Mouse (Mus musculus): ENCODE results near the gene Auts2. TPM values are rescaled to one million over a fixed set of nuclear protein-coding genes. Genes with fewer than 3 reads are reported as not detected.

Gene Auts2
- total and polyA plus RNA-seq, 3 experiments: not detected

GRCm38 (mm10) chr5:132212446-132212845 lies 330.7 kb downstream of the Auts2 start:
- dilution Hi-C loops (cut with MboI; ENCODE audit: extremely low pct_ligation_motif_present, extremely low pct_unique_long_range_greater_than_20kb, low sequenced_read_pairs): no loop called here

DNA sequence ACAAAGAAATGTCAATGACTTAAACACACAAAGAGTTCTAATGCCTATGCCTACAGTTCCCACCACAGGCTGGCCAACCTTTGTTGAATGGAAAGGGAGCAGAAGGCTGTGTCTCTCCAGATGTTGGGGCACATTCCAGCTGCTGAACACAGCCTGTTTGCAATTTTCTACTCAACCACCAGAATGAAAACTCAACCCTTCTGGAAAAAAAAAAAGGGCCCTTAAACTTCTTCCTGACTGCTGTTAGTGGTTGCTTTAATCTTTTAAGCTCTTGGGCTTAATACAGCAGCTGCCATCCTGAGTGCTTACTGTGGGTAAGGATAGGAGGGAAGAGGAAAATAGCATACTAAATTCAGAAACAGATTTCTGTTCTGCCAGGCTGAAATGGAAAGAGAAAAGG lies 333.4 kb downstream of the Auts2 start:
- H3K27ac ChIP-seq (ENCODE audit: insufficient read depth, low read depth): no peak overlapping the region
- peaks cover 72% of the 10 kb centered on the region for H3K9me3 ChIP-seq (replicated peaks; ENCODE audit: low read length)
- TF ChIP-seq TBP (conservative IDR thresholded peaks at IDR 0.05; ENCODE audit: low read depth, low read length) (no peak), SMC3 (IDR thresholded peaks at IDR 0.05; ENCODE audit: low read depth, low read length) (no peak), RCOR1 (conservative IDR thresholded peaks at IDR 0.05; ENCODE audit: low read depth, low read length) (no peak), MEF2A (IDR thresholded peaks at IDR 0.05; ENCODE audit: borderline replicate concordance, low read depth, low read length) (no peak), CTCF (conservative IDR thresholded peaks at IDR 0.05 in 1 of 2, IDR thresholded peaks at IDR 0.05 in 1 of 2; ENCODE audit: low read depth in 2 of 2, low read length in 2 of 2) (no peak), HCFC1 (IDR thresholded peaks at IDR 0.05; ENCODE audit: low read depth, low read length) (no peak), CHD2 (IDR thresholded peaks at IDR 0.05; ENCODE audit: low read length) (no peak), UBTF (IDR thresholded peaks at IDR 0.05; ENCODE audit: low read depth, low read length) (no peak), SIN3A (IDR thresholded peaks at IDR 0.05; ENCODE audit: low read length) (no peak), BHLHE40 (IDR thresholded peaks at IDR 0.05; ENCODE audit: low read depth, low read length) (no peak), MXI1 (IDR thresholded peaks at IDR 0.05; ENCODE audit: low read depth, low read length) (no peak)
- no peak overlapping the region for H3K4me3 ChIP-seq (replicated peaks in 1 of 3; ENCODE audit: low read depth in 2 of 3, low read length in 2 of 3, poor library complexity in 1 of 3)
- no peak overlapping the region for H3K9ac ChIP-seq (ENCODE audit: insufficient read depth, low read depth)
- no peaks in the 10 kb centered on the region for H3K79me2 ChIP-seq (replicated peaks; ENCODE audit: control insufficient read depth, extremely low read depth, insufficient read depth, poor library complexity, severe bottlenecking)
- H3K27me3 ChIP-seq (replicated peaks): no peaks in the 10 kb centered on the region
- dilution Hi-C loops (cut with MboI; ENCODE audit: extremely low pct_ligation_motif_present, extremely low pct_unique_long_range_greater_than_20kb, low sequenced_read_pairs) (no loop called here), in situ Hi-C loops (cut with MboI; ENCODE audit: low pct_ligation_motif_present, low pct_unique_long_range_greater_than_20kb, low sequenced_read_pairs) (no loop called here)
- H3K4me2 ChIP-seq (ENCODE audit: insufficient read depth, low read depth, poor library complexity, severe bottlenecking): no peak overlapping the region
- DNase-seq (ENCODE audit: extremely low read depth): no peak
- no peaks in the 10 kb centered on the region for H3K4me1 ChIP-seq (ENCODE audit: control insufficient read depth in 1 of 2, insufficient read depth in 2 of 2)
- no peaks in the 10 kb centered on the region for H3K36me3 ChIP-seq (replicated peaks in 1 of 2; ENCODE audit: control insufficient read depth in 1 of 2, insufficient read depth in 1 of 2, low read length in 1 of 2)

More at GRCm38 (mm10) chr5:132212446-132212845, 330.7 kb downstream of the Auts2 start:
- Histone ChIP-seq H3K27ac (ENCODE audit: insufficient read depth, low read depth) (no peak overlapping the region), H3K79me2 (replicated peaks; ENCODE audit: control insufficient read depth, extremely low read depth, insufficient read depth, poor library complexity, severe bottlenecking) (no peaks in the 10 kb centered on the region), H3K4me1 (ENCODE audit: control insufficient read depth in 1 of 2, insufficient read depth in 2 of 2) (no peaks in the 10 kb centered on the region), H3K4me3 (replicated peaks in 1 of 3; ENCODE audit: low read depth in 2 of 3, low read length in 2 of 3, poor library complexity in 1 of 3) (no peak overlapping the region), H3K27me3 (replicated peaks) (no peaks in the 10 kb centered on the region), H3K36me3 (replicated peaks in 1 of 2; ENCODE audit: control insufficient read depth in 1 of 2, insufficient read depth in 1 of 2, low read length in 1 of 2) (no peaks in the 10 kb centered on the region), H3K9me3 (replicated peaks; ENCODE audit: low read length) (peaks cover 70% of the 10 kb centered on the region), H3K4me2 (ENCODE audit: insufficient read depth, low read depth, poor library complexity, severe bottlenecking) (no peak overlapping the region), H3K9ac (ENCODE audit: insufficient read depth, low read depth) (no peak overlapping the region)
- in situ Hi-C loops (cut with MboI; ENCODE audit: low pct_ligation_motif_present, low pct_unique_long_range_greater_than_20kb, low sequenced_read_pairs): no loop called here
- no peak for DNase-seq (ENCODE audit: extremely low read depth)
- no peak for TF ChIP-seq ZKSCAN1 (IDR thresholded peaks at IDR 0.05; ENCODE audit: borderline replicate concordance, low read depth, low read length)
- no peak for TF ChIP-seq JUN (IDR thresholded peaks at IDR 0.05; ENCODE audit: insufficient read depth, low read depth, low read length)
- no peak for TF ChIP-seq UBTF (IDR thresholded peaks at IDR 0.05; ENCODE audit: low read depth, low read length)
- TF ChIP-seq MAX (IDR thresholded peaks at IDR 0.05; ENCODE audit: low read length): no peak

- in situ Hi-C loops (cut with MboI; ENCODE audit: low pct_ligation_motif_present, low pct_unique_long_range_greater_than_20kb, low sequenced_read_pairs): no loop called here
Observed at GRCm38 (mm10) chr5:132206220-132206619, 336.9 kb downstream of the Auts2 start.

More at GRCm38 (mm10) chr5:132206220-132206619, 336.9 kb downstream of the Auts2 start:
- Histone ChIP-seq H3K36me3 (replicated peaks in 1 of 2; ENCODE audit: control insufficient read depth in 1 of 2, insufficient read depth in 1 of 2, low read length in 1 of 2) (no peaks in the 10 kb centered on the region), H3K4me3 (replicated peaks in 1 of 3; ENCODE audit: low read depth in 2 of 3, low read length in 2 of 3, poor library complexity in 1 of 3) (no peak overlapping the region), H3K27ac (ENCODE audit: insufficient read depth, low read depth) (no peak overlapping the region), H3K9me3 (replicated peaks; ENCODE audit: low read length) (peaks cover 64% of the 10 kb centered on the region), H3K4me2 (ENCODE audit: insufficient read depth, low read depth, poor library complexity, severe bottlenecking) (no peak overlapping the region), H3K9ac (ENCODE audit: insufficient read depth, low read depth) (no peak overlapping the region), H3K4me1 (ENCODE audit: control insufficient read depth in 1 of 2, insufficient read depth in 2 of 2) (no peaks in the 10 kb centered on the region), H3K79me2 (replicated peaks; ENCODE audit: control insufficient read depth, extremely low read depth, insufficient read depth, poor library complexity, severe bottlenecking) (no peaks in the 10 kb centered on the region), H3K27me3 (replicated peaks) (no peaks in the 10 kb centered on the region)
- TF ChIP-seq MAFK (IDR thresholded peaks at IDR 0.05; ENCODE audit: insufficient replicate concordance, low read length) (no peak), IRF4 (IDR thresholded peaks at IDR 0.05; ENCODE audit: low read depth, low read length) (no peak), MXI1 (IDR thresholded peaks at IDR 0.05; ENCODE audit: low read depth, low read length) (no peak), NELFE (IDR thresholded peaks at IDR 0.05; ENCODE audit: low read depth, low read length) (no peak), UBTF (IDR thresholded peaks at IDR 0.05; ENCODE audit: low read depth, low read length) (no peak), KAT2A (IDR thresholded peaks at IDR 0.05; ENCODE audit: insufficient replicate concordance, low read length) (no peak), CTCF (conservative IDR thresholded peaks at IDR 0.05 in 1 of 2, IDR thresholded peaks at IDR 0.05 in 1 of 2; ENCODE audit: low read depth in 2 of 2, low read length in 2 of 2) (no peak), POLR2A (IDR thresholded peaks at IDR 0.05; ENCODE audit: low read depth, low read length) (no peak), USF2 (conservative IDR thresholded peaks at IDR 0.05; ENCODE audit: low read depth, low read length) (no peak), NRF1 (IDR thresholded peaks at IDR 0.05; ENCODE audit: low read depth, low read length) (no peak), ELF1 (IDR thresholded peaks at IDR 0.05; ENCODE audit: low read depth, low read length) (no peak), CHD1 (IDR thresholded peaks at IDR 0.05; ENCODE audit: low read depth, low read length) (no peak)
- dilution Hi-C loops (cut with MboI; ENCODE audit: extremely low pct_ligation_motif_present, extremely low pct_unique_long_range_greater_than_20kb, low sequenced_read_pairs): no loop called here
- no peak for DNase-seq (ENCODE audit: extremely low read depth)

Data from CH12.LX (cell line).